Mouse (Mus musculus) R1 (cell line): Measurements from ENCODE around the gene Nr2c2.
A peak's percentile ranks its signal among the peaks of the same experiment; 100 is the strongest.
"Not testable (repeated sequence)": the region's sequence is repeated elsewhere in the genome, so short reads cannot be mapped to it uniquely, and the experiment has no call there.

Experiments
- DNase-seq: peaks from one replicate; pipeline ENCODE4 v3.0.0-alpha.2; 2018; ENCODE audit warnings: low read depth, low spot score

Nr2c2 gene

GRCm38 (mm10) chr6:92091130-92091591 lies at the start of gene Nr2c2:
TSS of gene Nr2c2 (plus strand) at chr6:92091390.
- DNase-seq: peak; percentile 74

- no peak for DNase-seq
Observed at GRCm38 (mm10) chr6:92042055-92042454, 49.1 kb upstream of the Nr2c2 start.

GRCm38 (mm10) chr6:92042850-92043249 lies 48.3 kb upstream of the Nr2c2 start:
- DNase-seq: no peak

- peak; percentile 38 for DNase-seq
Observed at GRCm38 (mm10) chr6:92057768-92058167, 33.4 kb upstream of the Nr2c2 start.

GRCm38 (mm10) chr6:92061725-92062124 lies 29.5 kb upstream of the Nr2c2 start:
- no peak for DNase-seq

GRCm38 (mm10) chr6:92063452-92063851 lies 27.7 kb upstream of the Nr2c2 start:
- no peak for DNase-seq

GRCm38 (mm10) chr6:92064101-92064500 lies 27.1 kb upstream of the Nr2c2 start:
- no peak for DNase-seq

GRCm38 (mm10) chr6:92065721-92066496 lies 25.3 kb upstream of the Nr2c2 start:
- DNase-seq: peak; percentile 42

GRCm38 (mm10) chr6:92067146-92067790 lies 23.9 kb upstream of the Nr2c2 start:
- peak; percentile 81 for DNase-seq

GRCm38 (mm10) chr6:92071121-92071839 lies 19.9 kb upstream of the Nr2c2 start:
- DNase-seq: no peak

- DNase-seq: no peak
Observed at GRCm38 (mm10) chr6:92080730-92081129, 10.5 kb upstream of the Nr2c2 start.

GRCm38 (mm10) chr6:92082756-92083155 lies 8.4 kb upstream of the Nr2c2 start:
- DNase-seq: no peak

GRCm38 (mm10) chr6:92084932-92085331 lies 6.3 kb upstream of the Nr2c2 start:
- no peak for DNase-seq

- not testable (repeated sequence) for DNase-seq
Observed at GRCm38 (mm10) chr6:92089141-92089540, 2.0 kb upstream of the Nr2c2 start.

GRCm38 (mm10) chr6:92089982-92090381 lies 1.2 kb upstream of the Nr2c2 start:
- no peak for DNase-seq

- DNase-seq: peak; percentile 53
Observed at GRCm38 (mm10) chr6:92090497-92090896, 693 bp upstream of the Nr2c2 start.

- peak; percentile 98 for DNase-seq
Observed at GRCm38 (mm10) chr6:92091767-92092489, 738 bp downstream of the Nr2c2 start.

- no peak for DNase-seq
Observed at GRCm38 (mm10) chr6:92092737-92093136, 1.5 kb downstream of the Nr2c2 start.

GRCm38 (mm10) chr6:92093869-92094268 lies 2.7 kb downstream of the Nr2c2 start:
- no peak for DNase-seq

GRCm38 (mm10) chr6:92100679-92101360 lies 9.6 kb downstream of the Nr2c2 start:
- DNase-seq: peak; percentile 49

GRCm38 (mm10) chr6:92124547-92124946 lies 33.4 kb downstream of the Nr2c2 start:
- no peak for DNase-seq
